Mouse (Mus musculus) cortical plate, adult 2 months (tissue): ENCODE data around the gene Morc4.

Source experiments
- CTCF ChIP-seq: fragments of 200-500 bp; IDR thresholded peaks from 2 replicates; pipeline ENCODE4 v1.5.1; 2011; ENCODE audit warnings: mild to moderate bottlenecking, control low read depth, low read length; ENCODE audit not compliant: insufficient read depth; ENCODE audit errors: extremely low read depth
- POLR2A ChIP-seq: fragments of 200-500 bp; IDR thresholded peaks from 2 replicates; pipeline ENCODE4 v1.6.1; 2011; ENCODE audit warnings: mild to moderate bottlenecking, low read length, control low read depth; ENCODE audit not compliant: insufficient read depth; ENCODE audit errors: extremely low read depth

- TF ChIP-seq CTCF (no peak), POLR2A (no peak)
Observed at GRCm38 (mm10) chrX:139841091-139841490, 30.4 kb downstream of the Morc4 start.
